ENCODE assay signal across 8 mouse cellular contexts in genomic region chr10:59942281-59942846, GRCm38 (mm10). TPM values are rescaled to one million over a fixed set of nuclear protein-coding genes. Genes with fewer than 3 reads are reported as not detected.
A peak's percentile ranks its signal among the peaks of the same experiment; 100 is the strongest.
DNase-seq lines count a peak whose midpoint lies in the region; ATAC-seq and TF ChIP-seq lines count a peak whose summit lies in the region.

No protein-coding gene starts in this region.

- peaks cover 8% of the 10 kb centered on the region; the same call in 1 of the 2 replicates for H3K4me1 ChIP-seq in embryonic fibroblast, embryonic 13.5 days (ENCODE audit: control insufficient read depth, insufficient read depth, low read length)
- peaks cover 18% of the 10 kb centered on the region for H3K4me1 ChIP-seq in liver, embryonic 12.5 days

- WGBS in liver, embryonic 12.5 days (ENCODE audit: insufficient replicate concordance): 46% methylated on average over 21 of the region's 21 CpGs

- no peak overlapping the region for H3K9ac ChIP-seq in liver, embryonic 12.5 days

- H3K9me3 ChIP-seq in liver, embryonic 12.5 days (replicated peaks): 0 out of 2 replicates have a peak, but pooled peaks cover 2% of the 10 kb centered on the region

- no peak for TF ChIP-seq CTCF in layer of hippocampus, adult 2 months (conservative IDR thresholded peaks at IDR 0.05)
- TF ChIP-seq CTCF in embryonic fibroblast, embryonic 13.5 days (IDR thresholded peaks at IDR 0.05; ENCODE audit: borderline replicate concordance, insufficient read depth, low read length): no peak

- peak overlapping the region; percentile 44 for H3K4me2 ChIP-seq in liver, embryonic 12.5 days

- no peak for TF ChIP-seq POLR2A in embryonic fibroblast, embryonic 13.5 days (IDR thresholded peaks at IDR 0.05; ENCODE audit: low read depth, low read length)

- peak overlapping the region; percentile 98 for H3K27ac ChIP-seq in layer of hippocampus, adult 2 months
- peak overlapping the region; percentile 15; the same call in 1 of the 2 replicates for H3K27ac ChIP-seq in embryonic fibroblast, embryonic 13.5 days (ENCODE audit: insufficient read depth, low read length)
- no peak overlapping the region for H3K27ac ChIP-seq in liver, embryonic 12.5 days

- no peaks in the 10 kb centered on the region for H3K36me3 ChIP-seq in liver, embryonic 12.5 days

- H3K27me3 ChIP-seq in liver, embryonic 12.5 days (replicated peaks): peaks cover 38% of the 10 kb centered on the region

- no peak for DNase-seq in layer of hippocampus, adult 2 months (ENCODE audit: low spot score in 2 of 2)
- no peak for DNase-seq in layer of hippocampus, adult 9-10 months (ENCODE audit: low spot score)
- DNase-seq in brain, adult 2 months (ENCODE audit: low read depth, low spot score): peak; percentile 82
- DNase-seq in urinary bladder, postnatal 25 days (ENCODE audit: low spot score): no peak
- no peak for DNase-seq in urinary bladder, adult 2 months (ENCODE audit: low spot score)

- H3K4me3 ChIP-seq in layer of hippocampus, adult 2 months: peak overlapping the region; percentile 46
- no peak overlapping the region for H3K4me3 ChIP-seq in embryonic fibroblast, embryonic 13.5 days (ENCODE audit: insufficient read depth, low read length)
- H3K4me3 ChIP-seq in liver, embryonic 12.5 days: peak overlapping the region; percentile 5; the same call in 1 of the 2 replicates

- no peak for ATAC-seq in liver, embryonic 12.5 days
- no peak for ATAC-seq in monocyte, adult 5-6 weeks (replicated peaks; ENCODE audit: insufficient number of reproducible peaks, low FRiP score, low TSS enrichment, poor library complexity, severe bottlenecking)

RNA-seq across cellular contexts. Expression of gene Ddit4, which starts 9.3 kb away (rescaled TPM):
- total RNA-seq in layer of hippocampus, adult 2 months (2021): 10 to 100 TPM; 63.6 to 66.7 TPM
- 150 and 156 TPM in 2 replicates for polyA plus RNA-seq in embryonic fibroblast, embryonic 13.5 days (2011; ENCODE audit: insufficient read length, low read depth, missing spikeins)
- polyA plus RNA-seq in liver, embryonic 12.5 days (2016; fragmentation: Nextera tagmentation; extraction: Ambion mirVana): 5.4 and 6.9 TPM in 2 replicates
- 29.5 to 34.2 TPM (median 34.2 TPM) in 3 replicates for total RNA-seq in monocyte, adult 5-6 weeks (2017)
- polyA plus RNA-seq in urinary bladder, adult 2 months (2012; rRNA removed): 20.6 and 30.7 TPM in 2 replicates
